Mouse (Mus musculus): ENCODE measurements around the gene Agrp.

DNA sequence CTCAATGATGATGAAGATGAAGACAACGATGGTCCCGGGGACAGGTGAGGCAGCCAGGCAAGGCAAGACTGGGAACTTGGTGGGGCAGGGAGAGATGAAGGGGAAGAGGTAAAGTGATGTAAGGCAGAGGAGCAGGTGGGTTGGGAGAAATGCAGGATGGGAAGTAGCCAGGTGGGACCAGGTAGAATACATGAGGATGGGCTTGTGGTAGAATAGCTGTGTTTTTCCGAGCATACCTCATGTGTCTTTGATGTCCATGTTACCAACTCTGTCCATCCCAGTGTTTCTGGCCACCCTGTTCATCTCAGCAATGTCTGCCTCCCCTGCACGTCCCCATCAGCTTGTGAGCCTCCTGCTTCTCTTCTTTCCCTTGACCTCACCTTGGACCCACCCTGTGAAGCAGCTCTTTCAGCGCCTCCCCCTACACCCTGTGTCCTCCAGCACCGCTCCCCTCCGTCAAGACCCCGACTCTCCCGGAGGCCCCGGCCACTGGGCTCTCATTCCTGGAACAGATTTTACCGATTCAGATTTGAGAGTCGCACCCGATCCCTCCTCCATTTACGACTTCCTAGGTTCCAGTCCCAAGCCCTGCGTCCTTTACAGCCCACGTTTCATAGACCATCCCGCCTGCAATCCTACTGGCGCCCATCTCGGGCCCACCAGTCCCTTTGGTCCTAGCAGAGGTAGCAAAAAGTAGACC lies 18.2 kb downstream of the Agrp start:
- TF ChIP-seq CTCF (conservative IDR thresholded peaks at IDR 0.05; ENCODE audit: low read length) (no peak), NANOG (IDR thresholded peaks at IDR 0.05; ENCODE audit: borderline replicate concordance, low read length) (no peak), POU5F1 (IDR thresholded peaks at IDR 0.05; ENCODE audit: borderline replicate concordance, low read length) (no peak)

All from E14TG2a.4 (cell line).